Mouse (Mus musculus): ENCODE measurements around the gene 9430097D07Rik.
A peak's percentile ranks its signal among the peaks of the same experiment; 100 is the strongest.

9430097D07Rik gene

DNA sequence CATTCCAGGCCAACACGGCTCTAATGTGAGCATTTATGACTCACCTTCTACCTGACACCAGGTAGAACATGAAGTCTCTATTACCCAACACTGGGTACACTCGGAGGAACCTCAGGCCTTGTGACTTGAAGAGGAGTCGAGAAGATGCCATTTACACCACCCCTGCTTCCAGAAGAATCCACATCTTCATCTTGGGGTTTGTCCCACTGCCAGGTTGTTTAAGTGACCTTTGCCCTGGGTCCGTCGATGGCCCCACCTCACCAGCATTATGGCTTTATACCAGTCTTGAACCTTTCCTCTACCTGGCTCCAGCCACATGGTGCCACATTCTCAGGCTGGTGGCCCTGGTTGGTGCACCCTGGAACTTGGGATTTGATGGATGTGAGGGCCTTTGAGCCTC, 21.8 kb upstream of the 9430097D07Rik start:
- DNase-seq (ENCODE audit: low spot score), result no peak

DNA sequence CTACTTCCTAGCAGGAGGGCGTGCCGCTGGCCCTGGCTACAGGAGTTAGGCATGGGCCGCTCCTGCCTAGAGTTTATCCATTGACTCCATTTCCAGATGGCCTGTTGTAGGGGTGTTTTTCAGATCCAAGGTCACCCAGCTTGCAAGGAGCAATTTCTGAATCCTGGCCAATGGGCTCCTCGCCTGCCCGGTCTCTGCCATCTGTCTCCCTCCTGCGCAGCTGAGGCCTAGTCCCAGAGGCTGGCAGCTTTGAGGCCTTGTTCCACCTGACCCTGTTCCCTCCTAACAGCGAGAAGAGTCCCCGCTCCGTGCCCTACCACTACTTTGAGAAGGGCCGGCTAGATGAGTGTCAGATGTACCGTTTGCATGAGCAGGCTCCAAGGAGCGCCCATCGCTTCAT, 21.2 kb upstream of the 9430097D07Rik start:
- DNase-seq (ENCODE audit: low spot score), result peak; percentile 57

DNA sequence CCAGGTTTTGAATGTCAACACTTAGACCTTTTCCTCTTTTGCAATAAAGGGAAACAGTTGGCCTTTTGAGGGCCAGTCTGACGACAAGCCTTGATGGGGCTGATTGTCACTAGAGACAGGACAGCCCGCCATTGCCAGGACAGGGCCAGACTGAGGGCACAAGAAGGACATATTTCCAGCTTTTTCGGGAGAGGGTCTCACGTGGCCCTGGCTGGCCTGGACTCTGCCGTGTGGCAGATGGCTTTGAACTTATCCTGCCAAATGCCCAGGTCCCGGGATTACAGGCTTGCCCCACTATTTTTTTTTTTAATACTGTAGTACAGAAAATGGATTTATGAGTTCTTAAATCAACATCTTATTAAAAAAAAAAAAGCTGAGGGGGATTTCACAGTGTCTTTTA, 15.8 kb upstream of the 9430097D07Rik start:
- no peak for DNase-seq (ENCODE audit: low spot score)

DNA sequence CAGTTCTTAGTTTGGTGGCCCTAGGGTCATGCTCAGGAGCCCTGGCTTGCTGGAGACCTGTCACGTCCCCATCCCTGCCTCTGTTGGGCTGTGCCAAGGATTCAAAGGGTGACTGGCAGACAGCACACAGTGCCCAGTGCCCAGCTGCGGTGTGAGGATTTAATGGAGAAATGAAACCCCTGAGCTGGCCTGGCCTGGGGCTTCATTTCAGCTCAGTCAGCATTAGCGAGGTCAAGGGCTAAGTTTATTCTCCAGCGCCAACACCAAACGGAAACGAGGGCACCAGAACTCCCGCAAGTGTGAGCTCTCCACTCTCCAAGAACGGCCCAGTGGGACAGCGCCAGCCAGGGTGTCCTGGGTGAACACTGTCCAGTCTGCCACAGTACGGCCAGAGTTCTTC, 14.7 kb upstream of the 9430097D07Rik start:
- no peak for DNase-seq (ENCODE audit: low spot score)

DNA sequence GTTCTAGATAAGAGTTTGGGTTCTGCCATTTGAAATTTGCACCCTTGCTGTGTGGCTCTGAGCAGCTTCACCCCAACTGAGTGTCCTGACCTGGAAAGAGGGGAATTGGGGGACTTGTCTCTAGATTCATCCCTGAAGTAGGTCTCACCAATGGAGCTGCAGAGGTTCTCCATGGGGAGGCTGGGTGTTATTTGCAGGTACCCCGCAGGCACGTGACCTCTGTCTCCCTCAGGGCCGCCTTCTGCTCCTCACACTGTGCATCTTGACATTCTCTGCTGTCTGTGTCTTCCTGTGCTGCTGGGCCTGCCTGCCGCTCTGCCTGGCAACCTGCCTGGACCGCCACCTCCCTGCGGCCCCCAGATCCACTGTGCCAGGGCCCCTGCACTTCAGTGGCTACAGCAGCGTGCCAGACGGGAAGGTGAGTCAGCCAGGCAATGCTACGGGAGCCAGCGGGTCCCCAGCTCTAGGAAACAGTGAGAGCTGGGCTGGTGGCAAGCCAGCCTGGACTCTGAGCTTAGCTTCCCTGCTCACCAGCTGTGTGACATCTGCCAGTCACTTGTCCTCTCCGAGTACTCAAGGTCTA, 13.8 kb upstream of the 9430097D07Rik start:
- DNase-seq (ENCODE audit: low spot score), result no peak

DNA sequence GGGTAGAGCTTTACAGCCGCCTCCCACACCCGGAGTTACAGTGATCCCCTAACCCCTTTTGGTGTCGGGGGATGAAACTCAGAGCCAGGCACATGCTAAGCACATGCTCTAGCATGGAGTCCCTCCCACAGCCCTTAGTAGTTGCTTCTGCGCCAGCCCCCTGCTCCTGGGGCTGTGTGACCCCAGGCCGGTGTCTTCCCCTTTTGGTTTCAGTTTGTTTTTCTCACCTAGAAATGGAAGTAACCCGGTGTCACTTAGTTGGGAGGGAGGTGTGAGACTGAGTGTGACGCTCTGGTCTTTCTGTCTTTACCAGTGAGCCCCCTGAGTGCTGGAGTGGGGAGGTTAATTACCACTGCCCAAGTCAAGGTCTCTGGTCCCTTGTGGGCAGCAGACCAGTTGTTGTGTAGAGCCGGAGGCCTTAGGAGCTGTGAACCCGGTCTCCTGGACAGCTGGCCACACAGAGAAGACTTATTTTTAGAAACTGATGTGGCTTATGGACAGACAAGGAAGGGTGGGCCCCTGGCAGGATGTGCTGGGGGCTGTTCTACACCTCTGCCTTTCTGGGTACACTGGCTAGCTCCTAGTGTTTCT, 12.3 kb upstream of the 9430097D07Rik start:
- no peak for DNase-seq (ENCODE audit: low spot score)

DNA sequence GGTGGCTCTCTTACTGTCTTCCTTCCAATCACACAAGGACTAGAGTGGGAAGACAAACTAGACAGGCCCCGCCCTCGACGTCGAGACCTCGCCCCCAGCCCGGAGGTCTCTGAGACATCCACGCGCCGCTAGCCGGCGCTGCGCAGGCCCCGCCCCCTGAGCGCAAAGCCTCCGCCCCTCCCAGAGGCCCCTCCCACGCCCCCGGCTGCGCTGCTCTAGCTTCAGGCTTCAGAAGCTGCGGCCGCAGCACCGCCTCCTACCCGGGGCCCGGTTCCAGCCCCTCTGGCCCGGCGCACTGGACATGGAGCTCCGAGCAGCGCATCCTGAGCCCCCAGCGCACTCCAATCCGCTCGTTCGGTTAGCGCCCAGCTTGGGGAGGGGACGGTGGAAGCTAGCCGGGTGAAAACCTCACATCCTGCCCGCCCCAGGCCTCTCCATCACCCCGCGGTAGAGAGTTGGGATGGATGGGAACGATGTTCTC, 11.4 kb upstream of the 9430097D07Rik start, which contains the start of gene St6galnac4:
Gene St6galnac4, plus strand, starts transcription at position 225 of the 481 bp plus-strand sequence.
- peak; percentile 94 for DNase-seq (ENCODE audit: low spot score)

DNA sequence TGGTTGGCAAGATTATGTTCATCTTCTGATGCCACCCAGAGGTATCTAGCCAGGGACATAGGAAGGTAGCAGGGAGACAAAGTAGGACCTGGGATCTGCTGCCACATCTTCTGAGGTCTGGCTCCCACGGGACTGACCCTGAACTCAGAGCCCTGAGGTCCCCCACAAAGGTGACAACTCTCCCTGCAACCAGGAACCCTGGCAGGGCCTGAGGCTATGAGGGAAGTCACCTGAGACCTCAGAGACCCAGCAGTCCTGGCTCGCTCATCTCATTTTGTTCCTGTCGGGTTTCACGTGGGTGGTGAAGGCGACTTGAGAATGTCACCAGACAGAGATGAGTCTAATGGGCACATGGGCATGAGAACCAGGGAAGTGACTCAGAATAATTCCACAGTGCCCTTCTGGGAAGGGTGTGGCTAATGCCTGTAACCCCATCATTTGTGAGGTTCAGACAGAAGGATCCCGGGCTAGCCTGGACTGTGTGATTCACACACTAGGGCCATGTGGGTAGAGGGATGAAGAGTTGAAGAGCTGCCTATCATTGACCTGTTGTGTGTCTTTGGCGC, 9.7 kb upstream of the 9430097D07Rik start:
- no peak for DNase-seq (ENCODE audit: low spot score)

DNA sequence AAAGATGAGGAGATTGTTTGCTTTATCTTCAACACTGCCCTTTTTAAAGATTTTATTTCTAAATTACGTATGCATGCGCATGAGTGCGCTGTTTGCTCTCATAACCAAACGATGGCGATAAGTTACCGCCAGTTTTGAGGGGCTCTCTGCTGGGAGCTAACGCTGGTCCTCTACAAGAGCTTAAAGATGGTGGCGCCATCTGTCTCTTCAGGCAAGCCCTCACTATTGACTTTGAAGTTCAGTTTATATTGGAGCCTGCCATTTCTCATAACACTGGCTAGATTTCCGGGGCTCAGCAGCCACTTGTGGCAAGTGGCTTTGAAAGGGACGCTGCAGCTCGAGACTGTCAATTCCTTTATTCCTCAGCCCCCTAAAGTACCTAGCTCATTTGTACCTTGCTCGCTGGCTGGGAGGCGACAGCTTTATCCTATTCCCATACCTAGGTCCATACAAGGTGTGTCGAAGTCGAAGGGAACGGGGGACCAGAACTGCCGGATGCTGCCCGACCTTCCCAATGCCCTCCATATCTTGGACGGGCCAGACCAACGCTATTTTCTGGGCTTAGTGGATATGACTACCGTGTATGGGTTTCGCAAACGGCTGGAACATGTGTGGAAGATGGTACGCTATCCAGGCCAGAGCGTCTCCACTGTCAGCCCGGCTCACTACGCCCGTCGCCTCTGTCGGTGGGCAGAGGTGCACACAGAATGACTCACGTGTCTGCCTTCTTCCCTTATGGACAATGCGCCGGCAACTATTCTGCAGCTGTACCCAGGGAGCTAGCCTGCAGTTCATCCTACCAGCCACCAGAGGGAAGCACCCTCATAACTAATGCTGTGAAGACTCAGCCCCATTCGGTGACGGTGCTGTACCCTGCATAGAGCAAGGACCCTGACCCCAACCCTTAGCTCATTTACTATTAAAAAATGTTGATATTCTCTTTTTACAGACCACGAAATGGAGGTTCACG, 7.6 kb upstream of the 9430097D07Rik start:
- peak; percentile 79 for DNase-seq (ENCODE audit: low spot score)

DNA sequence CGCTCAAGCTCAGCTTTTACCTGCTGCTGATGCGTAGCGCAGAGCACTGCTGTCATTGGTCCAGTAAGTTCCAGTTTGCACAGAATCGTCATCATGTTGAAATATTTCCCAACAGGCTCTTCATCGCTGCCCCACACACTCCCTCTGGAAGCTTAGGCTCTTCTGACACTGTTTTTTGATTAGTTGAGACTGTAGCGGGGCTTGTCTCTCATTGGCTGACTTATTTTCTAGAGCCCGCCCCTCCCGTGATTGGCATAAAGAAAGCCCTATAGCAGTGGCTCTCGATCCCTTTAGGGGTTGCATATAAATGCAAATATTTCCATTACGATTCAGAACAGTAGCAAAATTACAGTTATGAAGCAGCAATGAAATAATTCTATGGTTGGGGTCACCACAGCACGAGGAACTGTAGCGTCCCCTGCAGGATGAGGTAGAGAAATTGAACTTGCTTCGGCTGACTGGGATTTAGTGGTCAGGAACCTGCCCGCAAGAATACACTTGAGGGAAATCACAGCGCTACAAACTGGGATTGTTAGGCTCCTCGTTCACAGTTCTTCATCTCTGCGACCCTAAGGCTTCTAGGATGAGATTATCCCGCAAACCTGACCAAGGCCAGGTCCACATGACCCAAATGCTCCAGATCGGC, 6.1 kb upstream of the 9430097D07Rik start:
- no peak for DNase-seq (ENCODE audit: low spot score)

DNA sequence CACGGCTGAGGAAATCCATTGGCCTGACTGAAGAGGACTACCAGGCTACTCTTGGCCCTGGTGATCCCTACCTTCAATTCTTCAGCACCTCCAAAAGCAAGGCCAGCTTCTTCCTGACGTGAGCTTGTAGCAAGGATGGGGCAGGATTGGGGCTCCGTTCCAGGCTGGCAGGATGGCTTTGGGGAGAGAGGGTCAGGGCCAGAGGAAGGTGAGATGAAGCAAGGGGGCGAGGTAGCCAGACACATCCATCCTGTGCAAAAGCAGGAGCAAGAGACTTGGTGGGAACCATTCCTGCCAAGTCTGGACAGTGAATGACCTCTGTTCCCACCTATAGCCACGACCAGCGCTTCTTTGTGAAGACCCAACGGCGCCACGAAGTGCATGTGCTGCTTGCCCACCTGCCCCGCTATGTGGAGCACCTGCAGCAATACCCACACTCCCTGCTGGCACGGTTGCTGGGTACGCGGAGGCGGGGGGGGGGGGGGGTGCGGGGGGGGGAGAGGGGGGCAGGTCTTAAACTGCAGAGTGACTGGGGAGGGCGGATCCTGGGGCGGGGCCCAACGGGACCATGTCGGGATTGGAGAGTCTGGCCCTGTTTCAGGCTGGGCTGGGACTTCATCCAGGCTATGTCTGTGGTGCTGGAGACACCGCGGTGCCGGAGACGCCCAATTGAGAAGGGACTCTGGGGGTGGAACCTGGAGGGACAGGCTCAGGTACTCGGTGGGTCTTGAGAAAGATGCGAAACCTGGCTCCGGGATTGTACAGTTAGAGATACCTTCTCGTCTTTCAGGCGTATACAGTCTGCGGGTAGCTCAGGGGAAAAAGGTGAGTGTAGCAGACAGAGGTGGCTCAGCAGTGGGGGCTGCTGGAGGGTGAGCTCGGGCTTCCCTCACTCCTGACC, 2.9 kb upstream of the 9430097D07Rik start:
- DNase-seq (ENCODE audit: low spot score), result peak; percentile 71

DNA sequence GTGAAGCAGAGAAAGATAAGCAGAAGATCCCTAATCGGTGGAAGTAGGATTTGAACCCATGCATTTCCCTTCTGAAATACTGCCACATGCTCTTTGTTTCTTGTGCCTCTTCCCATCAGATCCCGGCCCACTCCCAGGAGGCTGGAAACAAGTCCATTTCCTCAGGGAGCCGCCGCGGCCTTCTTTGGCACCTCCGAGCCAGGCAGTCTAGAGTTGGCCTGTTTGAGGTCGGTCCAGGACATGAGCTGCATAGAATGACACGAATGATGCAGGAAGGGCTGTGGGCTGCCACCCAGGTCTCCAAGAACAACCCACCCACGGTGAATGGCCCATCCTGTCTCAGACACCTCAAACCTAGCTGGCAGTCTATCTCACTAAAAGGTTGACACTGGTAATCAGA, 1.0 kb upstream of the 9430097D07Rik start:
- no peak for DNase-seq (ENCODE audit: low spot score)

DNA sequence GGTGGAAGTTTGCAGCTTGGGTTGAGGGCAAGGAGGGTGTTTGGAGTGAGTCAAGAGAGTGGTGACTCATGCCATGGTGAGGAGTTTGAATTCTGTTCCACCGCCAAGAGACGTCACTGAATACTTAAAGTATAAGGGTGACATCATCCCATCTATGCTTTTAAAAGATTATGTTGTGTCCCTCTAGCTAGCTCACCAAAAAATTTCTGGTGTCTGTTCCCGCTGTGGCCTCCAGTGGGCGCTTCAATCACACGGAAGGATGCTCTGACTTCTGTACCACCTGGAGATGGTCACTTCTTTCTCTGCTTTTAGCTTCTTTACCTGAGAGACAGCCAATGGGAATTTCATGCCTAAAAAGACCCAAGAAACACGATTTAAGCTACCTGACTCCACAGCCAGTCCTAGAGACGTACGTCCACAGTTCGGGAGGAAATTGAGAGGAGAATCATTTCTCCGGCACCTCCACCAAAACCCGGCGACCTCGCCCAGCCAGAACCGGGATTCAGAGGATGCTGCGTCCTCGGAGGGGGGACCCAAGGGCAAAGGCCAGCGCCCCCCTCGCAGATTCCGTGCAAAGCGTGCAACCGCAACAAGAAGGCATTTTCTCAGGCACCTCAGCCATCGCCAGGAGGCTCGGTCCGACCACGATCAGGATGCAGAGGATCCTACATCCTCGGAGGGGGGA, 441 bp downstream of the 9430097D07Rik start:
- DNase-seq (ENCODE audit: low spot score), result no peak

DNA sequence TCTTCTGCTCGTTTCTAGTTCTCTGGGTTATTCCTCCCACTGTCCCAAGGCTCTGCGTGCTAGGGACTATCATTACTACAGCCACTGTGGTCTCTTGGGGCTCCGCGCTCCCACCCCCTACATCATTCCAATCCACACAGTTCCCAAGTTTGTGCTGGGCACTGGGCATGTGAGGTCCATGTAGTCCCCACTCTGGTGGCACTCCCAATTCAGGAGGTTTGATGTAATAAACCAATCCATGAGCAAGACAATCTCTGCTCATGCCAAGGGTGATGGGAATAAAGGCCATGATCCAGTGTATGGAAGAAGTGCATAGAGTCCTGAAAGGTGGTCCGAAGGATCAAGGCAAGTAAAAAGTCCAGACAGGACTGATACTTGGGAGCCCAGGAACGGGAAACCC, 987 bp downstream of the 9430097D07Rik start, which contains the start of gene Pip5kl1:
Gene Pip5kl1, plus strand, starts transcription at position 301 of the 400 bp plus-strand sequence.
- no peak for DNase-seq (ENCODE audit: low spot score)

DNA sequence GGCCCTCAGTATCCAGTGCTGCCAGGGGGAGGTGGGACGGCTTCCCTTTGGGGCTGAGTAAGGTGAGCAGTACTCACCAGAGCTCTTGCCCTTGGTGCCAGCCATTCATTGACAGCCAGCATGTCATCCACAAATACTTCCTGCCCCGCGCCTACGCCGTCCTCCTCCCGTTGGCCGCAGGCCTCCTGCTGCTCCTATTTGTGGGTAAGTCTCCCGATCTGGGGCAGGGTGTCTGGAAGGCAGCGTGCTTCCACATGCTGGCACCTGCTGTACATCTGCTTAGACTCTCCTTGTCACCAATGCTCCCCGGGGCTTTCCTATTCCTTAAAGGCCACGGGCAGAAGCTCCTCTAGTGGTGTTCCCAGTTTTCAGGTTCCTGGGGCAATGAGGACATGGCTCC, 3.3 kb downstream of the 9430097D07Rik start:
- DNase-seq (ENCODE audit: low spot score), result no peak

DNA sequence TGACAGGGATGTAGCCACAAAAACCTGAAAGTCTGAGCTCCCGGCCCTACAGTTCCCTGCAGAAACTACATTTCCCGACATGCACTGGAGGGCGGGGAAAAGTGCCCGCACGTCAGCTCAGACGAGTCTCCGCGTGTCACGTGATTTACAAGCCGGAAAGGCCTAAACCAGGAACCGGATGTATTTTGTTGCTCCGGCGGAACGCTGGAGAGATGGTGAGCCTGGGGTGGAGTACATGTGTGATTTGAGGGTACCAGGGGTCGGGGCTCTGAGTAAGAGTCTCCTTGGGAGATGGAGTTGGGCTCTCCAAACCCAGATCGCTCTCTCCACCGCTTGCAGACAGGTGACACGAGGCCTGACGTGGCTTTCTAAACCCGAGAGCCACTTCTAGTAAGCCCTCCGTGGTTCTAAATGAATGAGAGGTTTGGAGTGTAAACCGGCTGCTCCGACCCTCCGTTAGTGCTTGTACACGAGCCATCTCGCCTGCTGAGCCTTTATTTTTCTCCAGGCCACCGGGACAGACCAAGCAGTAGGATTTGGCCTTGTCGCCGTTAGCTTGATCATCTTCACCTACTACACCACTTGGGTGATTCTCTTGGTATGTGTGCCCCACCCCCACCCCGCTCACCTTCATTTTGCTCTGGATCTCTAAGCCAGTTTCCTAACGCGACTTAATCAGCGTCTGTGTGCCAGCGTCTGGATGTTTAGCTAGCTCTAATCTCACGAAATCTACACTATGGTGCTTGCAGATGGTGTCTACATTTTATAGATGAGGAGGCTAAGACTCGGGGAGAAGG, 4.6 kb downstream of the 9430097D07Rik start, which contains the start of gene Dpm2:
Gene Dpm2, plus strand, starts transcription at position 161 of the 797 bp plus-strand sequence.
- DNase-seq (ENCODE audit: low spot score), result peak; percentile 90

DNA sequence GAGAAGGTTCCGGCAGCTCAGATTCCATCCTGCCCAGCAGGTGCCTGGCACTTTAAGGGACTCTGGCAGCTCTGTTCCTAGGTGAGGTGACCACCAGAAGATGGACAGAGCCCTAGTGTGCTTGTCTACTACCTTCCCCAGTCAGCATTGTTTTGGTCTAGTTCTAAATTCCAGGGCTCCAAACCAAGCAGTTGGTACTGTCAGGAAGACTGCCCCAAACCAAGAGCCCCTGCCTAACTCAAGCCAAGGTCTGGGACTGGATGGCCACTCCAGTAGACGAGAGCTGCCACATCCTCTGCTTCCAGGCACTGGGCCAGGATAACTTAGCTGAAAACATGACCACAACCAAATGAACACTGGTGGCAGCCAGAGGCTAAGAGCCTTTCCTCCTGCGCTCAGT, 6.5 kb downstream of the 9430097D07Rik start:
- no peak for DNase-seq (ENCODE audit: low spot score)

DNA sequence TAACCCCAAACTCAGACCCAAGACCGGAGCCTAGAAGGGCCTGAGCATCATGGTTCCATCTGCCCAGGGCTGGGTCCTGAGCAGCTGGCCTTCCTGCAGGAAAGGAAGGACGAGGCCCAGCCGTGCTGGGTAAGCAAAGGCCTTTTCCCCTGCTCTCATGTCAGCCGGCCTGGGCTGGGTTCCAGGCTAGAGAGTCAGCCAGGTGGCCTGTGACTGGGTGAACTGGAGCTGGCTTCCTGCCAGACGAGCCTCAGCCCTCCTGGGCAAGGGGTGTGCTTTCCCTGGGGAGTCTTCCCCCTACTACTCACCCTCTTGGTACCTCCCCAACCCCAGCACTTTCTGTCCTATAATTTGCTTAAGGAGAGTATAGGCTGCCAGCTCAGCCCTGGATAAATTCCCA, 7.3 kb downstream of the 9430097D07Rik start:
- DNase-seq (ENCODE audit: low spot score), result peak; percentile 69

DNA sequence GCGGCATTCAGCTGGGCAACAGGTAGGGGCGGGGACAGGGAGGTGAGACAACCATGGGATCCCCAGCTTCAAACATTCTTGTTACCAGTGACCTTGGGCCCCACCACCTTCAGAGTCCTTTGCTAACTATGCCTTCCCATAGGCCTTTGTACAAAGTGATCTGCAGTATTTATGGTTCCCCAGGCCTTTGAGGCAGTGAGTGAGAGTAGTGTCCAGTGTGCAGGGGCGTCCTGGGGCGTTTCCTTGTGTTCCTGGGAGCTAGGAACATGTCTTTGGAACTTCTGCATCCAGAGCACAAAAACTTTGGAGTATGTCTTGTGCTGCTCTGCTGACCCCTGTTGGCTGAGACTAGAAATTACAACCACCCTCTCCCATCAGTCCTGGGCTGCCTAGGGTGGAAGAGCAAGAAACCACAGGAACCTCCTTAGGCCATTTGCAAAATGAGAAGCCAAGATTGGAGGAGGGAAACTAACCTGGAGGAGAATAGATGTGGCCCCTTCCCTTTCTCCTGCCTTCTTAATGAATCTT, 8.9 kb downstream of the 9430097D07Rik start:
- DNase-seq (ENCODE audit: low spot score), result peak; percentile 74
